Mouse (Mus musculus) neural tube, embryonic 14.5 days (tissue): ENCODE measurements around the gene Ccdc162. TPM values are rescaled to one million over a fixed set of nuclear protein-coding genes. Genes with fewer than 3 reads are reported as not detected.

Experiments
- ATAC-seq: fragments of 200-750 bp; cut with Nextera tagmentation; 2 replicates; pipeline ENCODE4 v1.8.0; 2017; ENCODE audit warnings: low read depth, mild to moderate bottlenecking, moderate TSS enrichment, moderate library complexity
- H3K27ac ChIP-seq: fragments of 300-500 bp; sonication (generic); 2 replicates; pipeline ENCODE4 v1.5.1; 2014; ENCODE audit warnings: low read depth, mild to moderate bottlenecking, control low read depth, low read length, moderate library complexity, mixed read lengths
- H3K27me3 ChIP-seq: fragments of 300-500 bp; sonication (generic); 2 replicates; pipeline ENCODE4 v1.6.1; 2014; ENCODE audit warnings: low read length; ENCODE audit not compliant: control insufficient read depth, insufficient read depth
- H3K36me3 ChIP-seq: fragments of 300-500 bp; sonication (generic); 2 replicates; pipeline ENCODE4 v1.6.1; 2014; ENCODE audit warnings: low read length, mixed read lengths; ENCODE audit not compliant: control insufficient read depth, insufficient read depth
- H3K4me1 ChIP-seq: fragments of 300-500 bp; sonication (generic); 2 replicates; pipeline ENCODE4 v1.6.1; 2014; ENCODE audit warnings: low read length; ENCODE audit not compliant: control insufficient read depth, insufficient read depth
- H3K4me2 ChIP-seq: fragments of 300-500 bp; sonication (generic); 2 replicates; pipeline ENCODE4 v1.6.1; 2014; ENCODE audit warnings: mild to moderate bottlenecking, low read depth, low read length, control low read depth
- H3K4me3 ChIP-seq: fragments of 300-500 bp; sonication (generic); 2 replicates; pipeline ENCODE4 v1.5.1; 2014; ENCODE audit warnings: low read depth, low read length, control low read depth, mixed read lengths
- H3K9ac ChIP-seq: fragments of 300-500 bp; sonication (generic); replicated peaks from 2 replicates; pipeline ENCODE4 v1.6.1; 2014; ENCODE audit warnings: low read depth, mild to moderate bottlenecking, control low read depth, low read length, mixed read lengths
- H3K9me3 ChIP-seq: fragments of 300-500 bp; sonication (generic); 2 replicates; pipeline ENCODE4 v1.6.1; 2016; ENCODE audit warnings: low read length; ENCODE audit not compliant: control insufficient read depth
- WGBS: fragments of 180-500 bp; shearing (Covaris S2); extraction: QIAGEN DNeasy Blood & Tissue Kit; methylation state at CpG from one replicate; pipeline ENCODE4 v1.1.7; 2014; 5-methylcytosine and 5-hydroxymethylcytosine counted together
- polyA plus RNA-seq: library from polyadenylated mRNA; unstranded; fragments of >200 nt; fragmentation: Nextera tagmentation; extraction: Ambion mirVana; gene quantifications from 2 replicates; pipeline ENCODE4 v1.2.1, GENCODE M21; 2014

Gene Ccdc162
- polyA plus RNA-seq, 1 experiment from 2014 or later: 2.6 TPM

GRCm38 (mm10) chr10:41535991-41536390, 180.4 kb downstream of the Ccdc162 start:
- WGBS: 91% methylated on average over 2 of the region's 2 CpGs

DNA sequence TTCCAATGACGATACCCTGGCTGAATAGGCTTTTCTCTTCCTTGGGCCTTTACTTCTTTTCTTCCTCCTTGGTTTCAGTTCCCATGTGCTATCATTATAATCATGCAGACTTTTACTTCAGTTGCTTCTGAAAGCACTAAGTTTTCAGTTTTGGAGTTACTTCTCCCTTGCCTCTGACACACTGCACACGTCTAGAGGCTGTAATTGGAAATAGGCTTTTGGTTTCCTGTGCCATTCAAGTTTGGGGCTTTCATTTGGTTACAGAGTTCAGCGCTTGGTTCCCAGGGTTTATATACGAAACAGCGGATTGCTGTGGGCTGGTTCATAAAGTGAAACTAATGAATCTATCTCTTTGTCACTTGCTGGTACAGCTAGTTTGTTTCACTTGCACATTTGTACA, 186.5 kb downstream of the Ccdc162 start:
- Histone ChIP-seq H3K4me2 (no peak overlapping the region), H3K9me3 (no peaks in the 10 kb centered on the region), H3K9ac (no peak overlapping the region), H3K4me1 (no peaks in the 10 kb centered on the region), H3K27ac (no peak overlapping the region), H3K4me3 (no peak overlapping the region), H3K27me3 (no peaks in the 10 kb centered on the region), H3K36me3 (peaks cover 11% of the 10 kb centered on the region; the same call in 1 of the 2 replicates)
- WGBS: 92% methylated on average over 5 of the region's 5 CpGs
- no peak for ATAC-seq

More at GRCm38 (mm10) chr10:41535991-41536390, 180.4 kb downstream of the Ccdc162 start:
- no peak for ATAC-seq
- H3K27ac ChIP-seq: no peak overlapping the region
- peaks cover 4% of the 10 kb centered on the region; the same call in 1 of the 2 replicates for H3K36me3 ChIP-seq
- H3K4me1 ChIP-seq: no peaks in the 10 kb centered on the region
- H3K27me3 ChIP-seq: no peaks in the 10 kb centered on the region
- no peak overlapping the region for H3K9ac ChIP-seq
- H3K9me3 ChIP-seq: no peaks in the 10 kb centered on the region
- H3K4me3 ChIP-seq: no peak overlapping the region
- H3K4me2 ChIP-seq: no peak overlapping the region

DNA sequence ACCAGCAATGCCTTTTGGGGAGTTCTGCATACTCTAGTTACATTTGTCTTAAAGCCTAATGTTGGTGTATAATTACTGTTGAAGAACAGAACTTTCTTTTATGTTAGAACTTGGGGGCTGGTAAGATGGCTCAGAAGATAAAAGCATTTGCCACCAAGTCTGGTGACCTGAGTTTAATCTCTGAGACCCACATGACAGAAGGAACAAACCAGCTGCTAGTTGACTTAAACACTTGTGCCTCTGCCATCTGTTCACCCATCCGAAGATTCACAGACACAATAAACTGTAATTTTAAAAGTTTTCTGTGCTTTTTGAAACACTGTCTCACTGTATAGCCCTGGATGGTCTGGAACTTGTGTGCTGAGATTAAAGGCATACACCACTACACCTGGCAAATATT, 190.7 kb downstream of the Ccdc162 start:
- Histone ChIP-seq H3K36me3 (peaks cover 6% of the 10 kb centered on the region; the same call in 1 of the 2 replicates), H3K9ac (no peak overlapping the region), H3K4me3 (no peak overlapping the region), H3K27me3 (no peaks in the 10 kb centered on the region), H3K4me1 (peaks cover 11% of the 10 kb centered on the region), H3K9me3 (no peaks in the 10 kb centered on the region), H3K4me2 (no peak overlapping the region), H3K27ac (no peak overlapping the region)
- no peak for ATAC-seq
- WGBS: 85% methylated on average over 1 of the region's 1 CpGs

GRCm38 (mm10) chr10:41523386-41523785, 193.0 kb downstream of the Ccdc162 start:
- Histone ChIP-seq H3K9me3 (no peaks in the 10 kb centered on the region), H3K9ac (no peak overlapping the region), H3K36me3 (no peaks in the 10 kb centered on the region), H3K4me2 (no peak overlapping the region), H3K4me3 (no peak overlapping the region), H3K27me3 (no peaks in the 10 kb centered on the region), H3K4me1 (peaks cover 12% of the 10 kb centered on the region), H3K27ac (no peak overlapping the region)
- ATAC-seq: no peak
- WGBS: 82% methylated on average over 3 of the region's 3 CpGs

- 4% methylated on average over 5 of the region's 5 CpGs for WGBS
Measured at GRCm38 (mm10) chr10:41520410-41520673, 196.1 kb downstream of the Ccdc162 start.

DNA sequence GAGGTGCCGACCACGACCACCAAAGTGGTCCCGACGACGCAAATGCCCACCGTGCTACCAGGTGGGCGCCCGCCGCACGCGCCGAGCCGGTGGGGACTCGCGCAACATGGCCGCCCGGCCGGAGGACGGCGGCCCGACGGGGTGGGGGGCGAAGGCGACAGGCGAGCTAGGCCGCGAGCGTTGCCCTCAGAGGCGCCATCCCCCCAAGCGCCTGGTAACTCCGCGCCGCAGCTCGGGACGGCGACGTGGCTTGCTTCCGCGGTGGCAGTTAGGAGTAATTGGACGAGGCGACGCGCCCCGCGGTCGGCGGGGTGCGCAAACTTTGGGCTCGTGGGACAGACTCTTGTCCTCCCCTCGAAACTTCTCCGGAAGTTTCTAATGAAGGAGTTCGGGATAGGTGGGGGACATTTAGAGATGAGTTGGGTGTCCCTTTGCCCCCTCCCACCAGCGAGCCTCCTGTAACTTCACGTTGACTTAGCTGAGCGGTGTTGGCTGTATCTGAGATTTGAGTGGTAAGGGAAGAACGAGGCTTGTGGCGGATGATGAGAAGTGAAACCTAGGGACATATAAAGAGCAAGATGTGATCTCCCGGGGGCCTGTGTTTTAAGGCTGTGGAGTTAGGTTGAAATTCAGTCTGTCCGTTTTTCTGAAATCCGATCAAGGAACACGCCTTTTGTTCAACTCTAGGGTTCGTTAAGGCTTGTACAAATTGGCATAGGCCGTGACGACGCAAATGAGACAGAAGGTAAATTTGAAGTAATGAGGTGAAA, 196.6 kb downstream of the Ccdc162 start:
- H3K4me3 ChIP-seq: peak overlapping the region; percentile 75
- H3K9ac ChIP-seq: peak overlapping the region; percentile 88
- no peaks in the 10 kb centered on the region for H3K36me3 ChIP-seq
- H3K27ac ChIP-seq: peak overlapping the region; percentile 100
- H3K4me2 ChIP-seq: peak overlapping the region; percentile 73
- peaks cover 15% of the 10 kb centered on the region for H3K4me1 ChIP-seq
- under 1% methylated on average over 65 of the region's 65 CpGs for WGBS
- ATAC-seq: peak; percentile 6; the same call in 1 of the 2 replicates
- no peaks in the 10 kb centered on the region for H3K9me3 ChIP-seq
- H3K27me3 ChIP-seq: no peaks in the 10 kb centered on the region

More at GRCm38 (mm10) chr10:41520410-41520673, 196.1 kb downstream of the Ccdc162 start:
- no peaks in the 10 kb centered on the region for H3K36me3 ChIP-seq
- ATAC-seq: no peak
- no peak overlapping the region for H3K27ac ChIP-seq
- peak overlapping the region; percentile 88; the same call in 1 of the 2 replicates for H3K9ac ChIP-seq
- H3K4me1 ChIP-seq: peaks cover 15% of the 10 kb centered on the region
- no peaks in the 10 kb centered on the region for H3K9me3 ChIP-seq
- no peaks in the 10 kb centered on the region for H3K27me3 ChIP-seq
- H3K4me3 ChIP-seq: peak overlapping the region; percentile 75
- peak overlapping the region; percentile 73 for H3K4me2 ChIP-seq

GRCm38 (mm10) chr10:41518981-41519618, 197.3 kb downstream of the Ccdc162 start, which contains the start of gene Cd164:
TSS of gene Cd164 (plus strand) at chr10:41519414.
- ATAC-seq: peak; percentile 93
- under 1% methylated on average over 58 of the region's 69 CpGs for WGBS
- Histone ChIP-seq H3K36me3 (no peaks in the 10 kb centered on the region), H3K9ac (peak within 1 kb of the TSS; percentile 88), H3K4me1 (peaks cover 15% of the 10 kb centered on the region), H3K4me2 (peak within 1 kb of the TSS; percentile 73), H3K27ac (peak within 1 kb of the TSS; percentile 100), H3K27me3 (no peaks in the 10 kb centered on the region), H3K9me3 (no peaks in the 10 kb centered on the region), H3K4me3 (peak within 1 kb of the TSS; percentile 75)

DNA sequence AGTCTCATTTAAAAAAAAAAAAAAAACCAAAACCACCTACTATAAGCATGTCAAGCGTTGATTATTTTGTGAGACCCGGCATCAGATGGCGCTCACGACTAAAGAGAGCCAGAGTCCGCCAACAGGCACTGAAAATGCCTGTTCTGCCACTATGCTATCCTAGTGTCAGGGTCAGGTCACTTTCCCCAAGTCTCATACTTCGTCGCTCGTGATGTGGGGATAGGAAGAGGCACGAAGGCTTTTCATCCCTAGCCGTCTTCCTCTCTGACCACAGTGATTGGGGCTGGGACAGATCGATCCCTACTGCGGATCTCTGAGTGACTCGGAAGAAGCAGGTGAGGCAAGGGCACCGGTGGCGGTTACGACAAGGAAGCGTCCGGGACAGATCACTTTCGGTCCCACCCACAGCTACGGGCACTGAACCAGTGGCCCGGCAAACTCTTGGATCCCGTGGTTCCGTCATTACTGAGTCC, 197.9 kb downstream of the Ccdc162 start:
- Histone ChIP-seq H3K9ac (peak overlapping the region; percentile 88), H3K9me3 (no peaks in the 10 kb centered on the region), H3K4me2 (peak overlapping the region; percentile 73), H3K27ac (peak overlapping the region; percentile 100), H3K4me1 (peaks cover 15% of the 10 kb centered on the region), H3K27me3 (no peaks in the 10 kb centered on the region), H3K36me3 (no peaks in the 10 kb centered on the region), H3K4me3 (peak overlapping the region; percentile 75)
- under 1% methylated on average over 23 of the region's 23 CpGs for WGBS
- ATAC-seq: peak; percentile 63

- H3K36me3 ChIP-seq: no peaks in the 10 kb centered on the region
- no peak overlapping the region for H3K9ac ChIP-seq
- H3K4me3 ChIP-seq: no peak overlapping the region
- no peaks in the 10 kb centered on the region for H3K27me3 ChIP-seq
- H3K27ac ChIP-seq: no peak overlapping the region
- H3K9me3 ChIP-seq: no peaks in the 10 kb centered on the region
- H3K4me1 ChIP-seq: peaks cover 3% of the 10 kb centered on the region; the same call in 1 of the 2 replicates
- H3K4me2 ChIP-seq: no peak overlapping the region
- no peak for ATAC-seq
Measured at GRCm38 (mm10) chr10:41514921-41515320, 201.5 kb downstream of the Ccdc162 start.
